Mouse (Mus musculus) embryonic facial prominence, embryonic 14.5 days (tissue): ENCODE results near the gene Aunip. TPM values are rescaled to one million over a fixed set of nuclear protein-coding genes. Genes with fewer than 3 reads are reported as not detected.
A peak's percentile ranks its signal among the peaks of the same experiment; 100 is the strongest.

ENCODE experiments used
- ATAC-seq: fragments of 200-750 bp; cut with Nextera tagmentation; 2 replicates; pipeline ENCODE4 v1.8.0; 2017; ENCODE audit warnings: low read depth, moderate number of reproducible peaks, moderate TSS enrichment
- DNase-seq: peaks from one replicate; pipeline ENCODE4 v3.0.0-alpha.2; 2015; ENCODE audit warnings: low spot score
- H3K27ac ChIP-seq: fragments of 300-500 bp; sonication (generic); replicated peaks from 2 replicates; pipeline ENCODE4 v1.5.1; 2014; ENCODE audit warnings: low read depth, mild to moderate bottlenecking, low read length, moderate library complexity
- H3K27me3 ChIP-seq: fragments of 300-500 bp; sonication (generic); replicated peaks from 2 replicates; pipeline ENCODE4 v1.6.1; 2014; ENCODE audit warnings: low read length; ENCODE audit not compliant: control insufficient read depth, insufficient read depth
- H3K36me3 ChIP-seq: fragments of 300-500 bp; sonication (generic); 2 replicates; pipeline ENCODE4 v1.6.1; 2014; ENCODE audit warnings: low read length, mixed read lengths; ENCODE audit not compliant: control insufficient read depth, insufficient read depth
- H3K4me1 ChIP-seq: fragments of 300-500 bp; sonication (generic); 2 replicates; pipeline ENCODE4 v1.6.1; 2014; ENCODE audit warnings: antibody characterized with exemption, low read length; ENCODE audit not compliant: control insufficient read depth, insufficient read depth
- H3K4me2 ChIP-seq: fragments of 300-500 bp; sonication (generic); 2 replicates; pipeline ENCODE4 v1.6.1; 2014; ENCODE audit warnings: low read depth, mild to moderate bottlenecking, low read length, moderate library complexity, mixed read lengths
- H3K4me3 ChIP-seq: fragments of 300-500 bp; sonication (generic); 2 replicates; pipeline ENCODE4 v1.5.1; 2014; ENCODE audit warnings: low read depth, mild to moderate bottlenecking, low read length
- H3K9ac ChIP-seq: fragments of 300-500 bp; sonication (generic); 2 replicates; pipeline ENCODE4 v1.6.1; 2014; ENCODE audit warnings: low read depth, mild to moderate bottlenecking, low read length, moderate library complexity, mixed read lengths
- H3K9me3 ChIP-seq: fragments of 300-500 bp; sonication (generic); 2 replicates; pipeline ENCODE4 v1.6.1; 2016; ENCODE audit warnings: low read length; ENCODE audit not compliant: control insufficient read depth
- WGBS: fragments of 180-500 bp; shearing (Covaris S2); extraction: QIAGEN DNeasy Blood & Tissue Kit; methylation state at CpG from one replicate; pipeline ENCODE4 v1.1.7; 2014; 5-methylcytosine and 5-hydroxymethylcytosine counted together
- polyA plus RNA-seq: library from polyadenylated mRNA; unstranded; fragments of >200 nt; fragmentation: Nextera tagmentation; extraction: Ambion mirVana; gene quantifications from 2 replicates; pipeline ENCODE4 v1.2.1, GENCODE M21; 2014

Gene Aunip
- polyA plus RNA-seq, 1 experiment from 2014 or later: 3.9 TPM

DNA sequence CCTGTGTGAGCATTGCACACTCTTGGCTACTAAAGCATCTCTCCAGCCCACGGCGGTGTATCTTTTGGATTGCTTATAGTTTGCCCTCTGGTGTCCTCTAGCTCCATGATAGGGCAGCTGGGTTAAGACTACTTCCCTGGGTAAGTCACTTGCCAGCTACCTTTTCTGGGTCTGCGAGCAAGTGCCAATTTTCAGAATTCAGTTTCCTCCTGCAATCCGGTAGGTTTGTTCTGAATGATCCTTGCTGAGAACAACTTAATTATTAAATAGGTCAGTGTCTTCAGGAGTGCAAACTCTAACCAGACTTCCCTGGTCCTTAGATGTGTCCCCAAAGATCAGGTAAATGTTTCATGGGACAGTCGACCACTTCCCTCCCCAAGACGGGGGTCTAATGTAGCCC lies 9.7 kb upstream of the Aunip start:
- Histone ChIP-seq H3K4me1 (peaks cover 8% of the 10 kb centered on the region), H3K9ac (no peak overlapping the region), H3K4me2 (no peak overlapping the region), H3K36me3 (no peaks in the 10 kb centered on the region), H3K27me3 (no peaks in the 10 kb centered on the region), H3K9me3 (no peaks in the 10 kb centered on the region), H3K27ac (no peak overlapping the region), H3K4me3 (no peak overlapping the region)
- ATAC-seq: no peak
- DNase-seq: no peak
- 94% methylated on average over 6 of the region's 6 CpGs for WGBS

DNA sequence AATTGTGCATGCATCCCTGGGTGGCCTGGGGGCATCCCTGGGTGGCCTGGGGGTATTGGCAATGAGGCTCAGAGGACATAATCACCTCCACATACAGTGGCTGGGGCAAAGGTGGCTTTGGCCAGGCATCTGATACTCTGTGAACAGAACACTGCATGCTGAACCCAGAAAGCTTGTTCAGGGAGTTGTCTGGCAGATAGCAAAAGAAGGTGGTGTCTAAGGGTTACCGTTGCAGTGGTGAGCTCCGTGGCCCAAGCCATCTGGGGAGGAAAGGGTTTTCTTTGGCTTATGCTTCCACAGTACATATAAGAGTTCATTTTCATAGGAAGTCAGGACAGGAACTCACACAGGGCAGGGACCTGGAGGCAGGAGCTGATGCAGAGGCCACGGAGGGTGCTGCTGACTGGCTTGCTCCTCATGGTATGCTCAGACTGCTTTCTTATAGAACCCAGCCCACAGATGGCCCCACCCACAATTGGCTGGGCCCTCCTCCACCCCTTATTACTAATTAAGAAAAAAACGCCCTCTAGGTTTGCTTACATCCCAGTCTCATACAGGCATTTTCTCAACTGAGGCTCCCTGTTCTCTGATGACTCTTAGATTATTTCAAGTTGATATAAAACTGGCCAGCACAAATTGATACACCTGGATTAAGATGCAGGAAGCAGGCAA lies 7.0 kb upstream of the Aunip start:
- Histone ChIP-seq H3K9ac (no peak overlapping the region), H3K4me1 (no peaks in the 10 kb centered on the region), H3K4me3 (no peak overlapping the region), H3K4me2 (no peak overlapping the region), H3K9me3 (no peaks in the 10 kb centered on the region), H3K27ac (no peak overlapping the region), H3K27me3 (no peaks in the 10 kb centered on the region), H3K36me3 (no peaks in the 10 kb centered on the region)
- 83% methylated on average over 4 of the region's 4 CpGs for WGBS
- ATAC-seq (no peak), DNase-seq (no peak)

DNA sequence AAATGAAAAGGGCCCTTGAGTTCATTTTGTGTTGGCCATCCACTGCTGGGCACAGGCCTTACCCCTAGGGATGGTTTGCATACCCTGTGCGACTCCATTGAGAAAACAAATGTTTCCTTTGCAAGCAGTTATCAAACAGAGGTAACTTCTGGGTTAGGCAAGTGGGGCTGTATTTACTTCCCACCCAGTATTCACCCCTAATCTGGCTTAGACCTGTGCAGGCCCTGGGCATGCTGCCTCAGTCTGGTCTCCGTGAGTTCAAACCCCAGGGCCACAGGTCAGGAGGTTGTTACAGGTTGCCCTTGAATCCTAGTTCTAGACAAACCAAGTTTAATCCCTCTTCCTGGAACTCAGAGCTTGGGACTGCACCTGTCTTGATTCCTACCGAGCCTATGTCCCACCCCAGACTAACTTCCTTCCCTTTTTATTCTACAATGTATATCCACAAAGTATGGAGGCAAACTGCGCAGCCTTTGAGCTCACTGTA lies 5.5 kb upstream of the Aunip start:
- Histone ChIP-seq H3K4me1 (no peaks in the 10 kb centered on the region; the same call in 1 of the 2 replicates), H3K27ac (no peak overlapping the region), H3K9me3 (no peaks in the 10 kb centered on the region), H3K27me3 (no peaks in the 10 kb centered on the region), H3K9ac (no peak overlapping the region), H3K4me3 (no peak overlapping the region), H3K36me3 (no peaks in the 10 kb centered on the region), H3K4me2 (no peak overlapping the region)
- WGBS: 86% methylated on average over 4 of the region's 4 CpGs
- DNase-seq: no peak
- ATAC-seq: no peak

DNA sequence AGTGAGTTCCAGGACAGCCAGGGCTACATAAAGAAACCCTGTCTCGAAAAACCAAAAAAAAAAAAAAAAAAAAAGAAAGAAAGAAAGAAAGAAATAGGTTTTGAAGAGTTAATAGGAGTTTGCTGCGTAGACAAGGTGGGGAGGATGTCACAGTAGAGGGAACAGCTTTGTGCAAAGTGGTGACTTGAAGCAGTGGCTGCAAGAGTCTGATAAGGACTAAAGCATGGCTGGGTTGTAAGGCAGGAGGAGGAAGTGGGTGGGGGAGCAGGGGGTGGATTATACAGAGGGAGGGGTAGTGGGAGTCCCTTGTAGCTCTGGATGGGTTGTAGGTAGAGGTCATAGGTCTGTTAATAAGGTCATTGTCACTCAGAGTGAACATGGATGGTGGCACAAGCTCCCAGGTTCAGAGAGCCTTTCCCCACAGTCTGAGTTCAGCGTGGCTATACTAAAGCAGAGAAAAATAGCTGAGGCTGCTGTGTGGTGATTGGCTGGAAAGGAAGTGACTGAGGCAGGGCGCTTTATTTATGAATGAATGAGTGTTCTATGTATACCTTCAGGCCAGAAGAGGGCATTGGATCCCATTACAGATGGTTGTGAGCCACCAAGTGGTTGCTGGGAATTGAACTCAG lies 4.7 kb upstream of the Aunip start:
- WGBS: 72% methylated on average over 3 of the region's 4 CpGs
- Histone ChIP-seq H3K4me1 (peaks cover under 1% of the 10 kb centered on the region; the same call in 1 of the 2 replicates), H3K4me3 (no peak overlapping the region), H3K27ac (no peak overlapping the region), H3K9me3 (no peaks in the 10 kb centered on the region), H3K4me2 (no peak overlapping the region), H3K36me3 (no peaks in the 10 kb centered on the region), H3K9ac (no peak overlapping the region), H3K27me3 (no peaks in the 10 kb centered on the region)
- DNase-seq (no peak), ATAC-seq (no peak)

DNA sequence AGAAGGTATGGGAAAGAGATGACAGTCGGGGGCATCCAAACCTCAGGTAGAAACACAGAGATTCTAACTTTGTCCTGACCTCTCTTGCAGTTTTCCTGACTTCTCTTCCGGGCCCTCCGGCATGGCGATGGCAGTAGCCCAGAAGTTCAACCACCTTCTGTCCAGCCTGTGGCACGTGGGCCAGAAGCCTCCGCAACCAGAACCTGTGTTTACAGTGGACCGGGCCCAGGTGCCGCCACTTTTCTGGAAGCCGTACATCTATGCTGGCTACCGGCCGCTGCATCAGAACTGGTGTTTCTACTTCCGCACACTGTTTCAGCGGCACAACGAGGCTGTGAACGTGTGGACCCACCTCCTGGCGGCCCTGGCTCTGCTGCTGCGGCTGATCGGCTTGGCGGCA lies 4.1 kb upstream of the Aunip start:
- Histone ChIP-seq H3K4me3 (no peak overlapping the region), H3K27me3 (no peaks in the 10 kb centered on the region), H3K27ac (no peak overlapping the region), H3K9me3 (no peaks in the 10 kb centered on the region), H3K9ac (no peak overlapping the region), H3K4me2 (no peak overlapping the region), H3K36me3 (no peaks in the 10 kb centered on the region), H3K4me1 (peaks cover 3% of the 10 kb centered on the region; the same call in 1 of the 2 replicates)
- no peak for DNase-seq
- WGBS: 88% methylated on average over 19 of the region's 19 CpGs
- no peak for ATAC-seq

DNA sequence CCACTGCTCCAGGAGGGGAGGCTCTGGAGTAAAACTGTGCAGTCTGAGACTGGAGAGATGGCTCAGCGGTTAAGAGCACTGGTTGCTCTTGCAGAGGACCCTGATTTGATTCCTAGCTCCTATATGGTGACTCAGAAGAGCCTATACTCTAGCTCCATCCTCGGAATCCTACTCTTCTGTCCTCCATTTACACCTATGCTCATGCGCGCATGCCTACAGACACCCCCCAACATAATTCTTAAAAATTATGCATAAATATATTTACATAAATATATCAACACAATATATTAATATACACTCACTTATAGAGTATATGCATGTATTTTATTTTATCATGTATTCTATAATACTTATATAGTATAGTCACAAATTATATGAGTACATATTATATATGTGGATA lies 403 bp upstream of the Aunip start:
- H3K27me3 ChIP-seq: no peaks in the 10 kb centered on the region
- H3K9ac ChIP-seq: no peak overlapping the region; the same call in 1 of the 2 replicates
- no peak overlapping the region for H3K27ac ChIP-seq
- H3K4me2 ChIP-seq: peak overlapping the region; percentile 85
- H3K36me3 ChIP-seq: no peaks in the 10 kb centered on the region
- H3K4me1 ChIP-seq: peaks cover 3% of the 10 kb centered on the region; the same call in 1 of the 2 replicates
- ATAC-seq: no peak; the same call in 1 of the 2 replicates
- peak overlapping the region; percentile 65 for H3K4me3 ChIP-seq
- WGBS: 75% methylated on average over 4 of the region's 4 CpGs
- DNase-seq: no peak
- no peaks in the 10 kb centered on the region for H3K9me3 ChIP-seq

DNA sequence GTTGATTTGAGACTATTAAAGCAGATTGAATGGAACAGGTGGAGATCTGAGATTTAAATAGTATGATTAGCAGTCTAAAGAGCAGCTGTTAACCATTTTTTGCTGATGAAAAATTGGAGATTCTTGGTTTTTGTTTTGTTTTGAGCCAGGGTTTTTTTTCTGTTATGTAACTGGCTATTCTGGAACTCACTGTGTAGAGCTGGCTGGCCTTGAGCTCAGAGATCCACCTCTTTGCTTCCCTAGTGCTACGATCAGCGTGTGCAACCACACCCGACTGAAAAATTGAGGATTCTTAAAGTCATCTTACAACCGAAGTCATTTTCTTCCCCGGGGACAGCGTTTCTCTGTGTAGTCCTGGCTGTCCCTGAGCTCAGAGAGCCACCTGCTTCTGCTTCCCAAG lies 931 bp downstream of the Aunip start:
- no peak for ATAC-seq
- 60% methylated on average over 6 of the region's 6 CpGs for WGBS
- Histone ChIP-seq H3K4me3 (peak overlapping the region; percentile 65), H3K4me1 (peaks cover 3% of the 10 kb centered on the region; the same call in 1 of the 2 replicates), H3K9ac (no peak overlapping the region), H3K36me3 (no peaks in the 10 kb centered on the region), H3K27me3 (no peaks in the 10 kb centered on the region), H3K4me2 (peak overlapping the region; percentile 85), H3K27ac (no peak overlapping the region), H3K9me3 (no peaks in the 10 kb centered on the region)
- DNase-seq: peak; percentile 14

DNA sequence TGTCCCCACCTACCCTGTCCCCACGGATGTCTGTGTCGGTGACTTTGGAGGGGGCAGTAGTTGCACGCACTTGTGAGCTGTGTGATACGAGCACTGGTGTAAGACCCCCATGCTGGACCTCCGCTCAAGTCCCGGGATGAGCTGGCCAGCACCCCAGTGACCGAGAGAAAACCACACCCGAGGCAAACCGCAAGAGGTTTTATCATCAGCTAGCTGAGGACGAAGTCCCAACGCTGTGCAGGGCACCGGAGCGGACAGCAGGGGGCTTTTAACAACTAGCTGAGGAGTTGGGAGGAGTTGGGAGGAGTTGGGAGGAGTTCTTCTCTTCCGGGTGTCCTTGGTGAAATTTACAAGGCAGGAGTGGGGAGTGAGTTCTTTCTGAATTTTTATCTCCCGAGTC lies 2.0 kb downstream of the Aunip start:
- Histone ChIP-seq H3K4me1 (peaks cover 3% of the 10 kb centered on the region; the same call in 1 of the 2 replicates), H3K27me3 (no peaks in the 10 kb centered on the region), H3K36me3 (no peaks in the 10 kb centered on the region), H3K4me3 (peak overlapping the region; percentile 11; the same call in 1 of the 2 replicates), H3K27ac (no peak overlapping the region), H3K9ac (peak overlapping the region; percentile 41; the same call in 1 of the 2 replicates), H3K4me2 (peak overlapping the region; percentile 43), H3K9me3 (no peaks in the 10 kb centered on the region)
- ATAC-seq (no peak), DNase-seq (peak; percentile 85)
- WGBS: 28% methylated on average over 15 of the region's 15 CpGs
